Mouse (Mus musculus) G1E (cell line): ENCODE measurements around the gene Ankle2.

ENCODE experiments used
- CTCF ChIP-seq: IDR thresholded peaks from 2 replicates; pipeline ENCODE4 v1.5.1; 2012; ENCODE audit warnings: low read depth, low read length, inconsistent platforms, mixed read lengths
- GATA1 ChIP-seq: IDR thresholded peaks from 2 replicates; pipeline ENCODE4 v1.6.1; 2012; ENCODE audit warnings: borderline replicate concordance, low read length, inconsistent platforms, mixed read lengths
- TAL1 ChIP-seq: conservative IDR thresholded peaks from 2 replicates; pipeline ENCODE4 v1.6.1; 2012; ENCODE audit warnings: low read depth, low read length, inconsistent platforms, mixed read lengths

GRCm38 (mm10) chr5:110225056-110225455 is 5.7 kb upstream of the Ankle2 start:
- TF ChIP-seq TAL1 (no peak), CTCF (no peak), GATA1 (no peak)
